Mouse (Mus musculus): ENCODE measurements around the gene Ap5z1. TPM values are rescaled to one million over a fixed set of nuclear protein-coding genes. Genes with fewer than 3 reads are reported as not detected.

Ap5z1 gene
- polyA plus RNA-seq, 1 experiment from 2014 or later = 8.8 TPM

DNA sequence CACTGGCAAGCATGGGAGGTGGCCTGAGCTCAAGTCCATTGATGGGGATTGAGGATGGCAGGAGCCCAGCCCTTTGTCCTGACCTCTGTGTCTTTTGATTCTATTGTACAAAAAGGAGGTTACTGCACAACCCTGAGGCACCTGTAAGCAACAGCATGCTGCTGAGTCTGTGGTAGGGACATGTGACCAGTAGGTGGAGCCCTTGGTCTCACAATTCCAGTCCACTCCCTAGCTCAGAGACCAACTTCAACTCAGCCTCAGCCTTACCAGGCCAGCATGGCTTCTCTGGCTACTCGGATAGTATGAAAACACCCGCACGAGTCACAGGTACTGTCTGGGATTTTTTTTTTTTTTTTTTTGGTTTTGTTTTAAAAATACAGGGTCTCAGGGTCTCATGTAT is 38.7 kb downstream of the Ap5z1 start:
- H3K9ac ChIP-seq = no peak overlapping the region
- no peaks in the 10 kb centered on the region for H3K27me3 ChIP-seq
- no peak overlapping the region for H3K4me2 ChIP-seq
- WGBS = 5% methylated on average over 3 of the region's 3 CpGs
- no peaks in the 10 kb centered on the region for H3K9me3 ChIP-seq
- H3K4me3 ChIP-seq = no peak overlapping the region
- no peaks in the 10 kb centered on the region for H3K36me3 ChIP-seq
- ATAC-seq (ENCODE audit: borderline replicate concordance, extremely low read depth, low FRiP score, low TSS enrichment) = peak; percentile 78; the same call in 1 of the 2 replicates
- H3K4me1 ChIP-seq = no peaks in the 10 kb centered on the region
- H3K27ac ChIP-seq = no peak overlapping the region

DNA sequence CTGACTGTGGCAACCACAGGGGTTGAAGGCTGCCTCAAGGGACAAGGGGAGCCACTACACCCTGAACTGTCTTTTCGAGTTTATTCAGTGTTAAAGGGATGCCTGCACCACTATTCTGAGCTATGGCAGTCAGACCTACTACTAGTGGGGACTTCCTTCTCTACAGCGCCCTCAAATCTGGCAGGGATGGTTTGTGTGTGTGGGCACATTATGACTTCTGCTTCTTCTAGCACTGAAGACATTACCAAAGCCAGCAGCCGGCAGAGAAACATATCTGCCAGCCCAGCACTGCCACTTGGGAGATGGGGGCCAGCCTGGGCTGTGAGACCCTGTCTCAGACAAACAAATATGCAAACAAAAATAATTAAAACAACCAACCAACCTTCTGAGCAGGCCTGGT is 40.4 kb downstream of the Ap5z1 start:
- Histone ChIP-seq H3K27me3 (no peaks in the 10 kb centered on the region), H3K4me3 (no peak overlapping the region), H3K36me3 (no peaks in the 10 kb centered on the region), H3K9me3 (no peaks in the 10 kb centered on the region), H3K4me2 (no peak overlapping the region), H3K9ac (no peak overlapping the region), H3K27ac (no peak overlapping the region), H3K4me1 (peaks cover under 1% of the 10 kb centered on the region)
- no peak for ATAC-seq (ENCODE audit: borderline replicate concordance, extremely low read depth, low FRiP score, low TSS enrichment)
- 60% methylated on average over 3 of the region's 3 CpGs for WGBS

DNA sequence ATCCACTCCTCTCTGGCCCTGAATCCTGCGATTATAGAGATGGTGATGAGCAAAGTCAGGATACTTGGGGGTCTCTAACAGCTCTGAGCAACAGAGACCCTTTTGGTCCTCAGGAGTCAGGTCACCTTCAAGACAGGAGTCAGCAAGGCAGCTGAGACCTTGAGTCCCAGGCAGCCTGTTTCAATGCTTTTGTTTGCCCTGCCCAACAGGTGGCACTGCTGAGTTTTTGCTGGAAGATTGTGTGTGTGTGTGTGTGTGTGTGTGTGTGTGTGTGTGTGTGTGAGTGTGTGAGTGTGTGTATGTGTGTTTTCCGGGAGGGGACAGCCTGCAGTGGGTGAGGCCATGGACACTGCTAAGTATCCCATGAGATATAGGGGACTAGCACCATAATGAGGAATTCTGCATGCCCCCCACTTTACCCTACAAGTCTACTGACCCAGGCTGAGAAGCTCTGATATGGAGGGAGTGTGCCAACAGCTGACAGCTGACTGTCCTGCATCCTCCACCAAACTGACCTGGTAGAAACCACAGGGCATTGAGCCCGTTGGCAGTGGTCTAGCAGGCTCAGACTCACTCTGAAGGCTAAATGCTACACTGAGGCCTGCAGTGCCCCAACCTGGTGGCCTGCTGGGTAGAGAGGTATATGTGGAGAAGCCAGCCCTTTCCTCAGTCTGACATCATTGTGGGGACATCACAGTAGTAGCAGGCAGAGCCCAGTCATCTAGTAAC is 42.1 kb downstream of the Ap5z1 start:
- Histone ChIP-seq H3K27me3 (no peaks in the 10 kb centered on the region), H3K27ac (no peak overlapping the region), H3K4me1 (peaks cover 6% of the 10 kb centered on the region), H3K4me3 (no peak overlapping the region), H3K9ac (no peak overlapping the region), H3K4me2 (no peak overlapping the region), H3K9me3 (no peaks in the 10 kb centered on the region), H3K36me3 (no peaks in the 10 kb centered on the region)
- 62% methylated on average over 3 of the region's 3 CpGs for WGBS
- ATAC-seq (ENCODE audit: borderline replicate concordance, extremely low read depth, low FRiP score, low TSS enrichment) = no peak

DNA sequence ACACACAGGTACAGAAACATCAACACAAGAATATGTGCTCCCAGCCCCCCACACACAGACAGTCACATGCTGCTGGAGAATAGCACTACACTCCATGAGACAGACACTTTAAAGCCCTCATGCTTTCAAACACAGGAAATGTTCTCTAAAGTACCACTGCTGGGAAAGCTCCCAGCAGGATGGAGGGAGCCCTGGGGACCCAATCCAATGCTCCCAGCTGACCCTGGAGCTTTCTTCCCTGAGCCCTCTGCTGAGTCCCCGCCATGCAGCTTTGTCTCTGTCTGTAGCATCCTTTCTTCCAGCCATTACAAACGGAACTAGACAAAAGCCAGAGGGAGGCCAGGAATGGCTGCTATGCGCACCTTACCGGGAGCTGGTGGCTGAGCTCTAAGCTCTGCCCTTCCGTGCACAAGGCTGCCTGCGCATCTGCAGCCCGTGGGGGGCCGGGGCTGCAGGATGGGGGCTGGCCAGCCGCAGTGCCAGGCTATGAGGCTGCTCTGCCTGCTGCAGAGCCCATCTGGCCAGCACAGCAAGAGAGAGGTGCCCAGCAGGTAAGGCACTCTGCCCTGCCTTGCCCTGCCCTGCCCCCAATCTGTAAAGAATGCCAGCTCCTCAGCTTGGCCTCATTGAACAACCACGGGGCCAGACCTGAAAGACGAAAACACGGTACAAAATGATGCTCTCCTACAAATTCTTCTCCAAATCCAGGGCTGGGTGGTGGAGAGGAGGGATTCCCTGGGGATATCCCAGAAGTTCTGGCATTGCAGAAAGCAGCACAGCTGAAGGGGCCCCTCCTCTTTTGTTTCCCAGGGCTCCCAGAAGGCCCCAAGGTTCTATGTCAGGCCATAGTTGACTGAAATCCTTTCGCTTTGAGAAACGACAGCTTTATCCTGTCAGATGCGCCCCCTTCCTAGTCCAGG is 45.7 kb downstream of the Ap5z1 start:
- Histone ChIP-seq H3K4me1 (peaks cover 6% of the 10 kb centered on the region), H3K9me3 (no peaks in the 10 kb centered on the region), H3K9ac (no peak overlapping the region), H3K4me3 (no peak overlapping the region), H3K27ac (0 out of 2 replicates have a peak overlapping the region, but pooled peaks have one; percentile 39), H3K36me3 (no peaks in the 10 kb centered on the region), H3K4me2 (no peak overlapping the region), H3K27me3 (no peaks in the 10 kb centered on the region)
- 27% methylated on average over 15 of the region's 15 CpGs for WGBS
- ATAC-seq (ENCODE audit: borderline replicate concordance, extremely low read depth, low FRiP score, low TSS enrichment) = no peak

DNA sequence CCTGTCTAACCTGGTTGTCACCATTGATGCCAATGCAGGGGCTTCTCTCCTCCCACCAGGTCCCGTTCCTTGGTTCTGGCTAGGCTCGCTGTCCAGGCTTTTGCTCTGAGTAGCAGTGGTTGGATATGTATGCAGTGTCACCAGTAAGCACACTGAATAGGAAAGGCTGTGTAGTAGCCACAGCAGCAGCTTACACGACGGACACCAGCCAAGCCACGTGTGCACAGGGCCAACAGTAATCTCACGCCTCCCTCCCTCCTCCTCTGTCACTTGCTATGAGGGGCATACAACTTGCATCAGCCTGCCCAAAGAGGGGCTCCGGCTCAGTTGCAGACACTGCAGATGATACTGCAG is 46.3 kb downstream of the Ap5z1 start:
- H3K27me3 ChIP-seq = no peaks in the 10 kb centered on the region
- peaks cover 6% of the 10 kb centered on the region for H3K4me1 ChIP-seq
- H3K4me3 ChIP-seq = no peak overlapping the region
- H3K4me2 ChIP-seq = no peak overlapping the region
- 55% methylated on average over 7 of the region's 7 CpGs for WGBS
- no peaks in the 10 kb centered on the region for H3K36me3 ChIP-seq
- no peak for ATAC-seq (ENCODE audit: borderline replicate concordance, extremely low read depth, low FRiP score, low TSS enrichment)
- H3K9me3 ChIP-seq = no peaks in the 10 kb centered on the region
- no peak overlapping the region for H3K27ac ChIP-seq
- H3K9ac ChIP-seq = no peak overlapping the region

DNA sequence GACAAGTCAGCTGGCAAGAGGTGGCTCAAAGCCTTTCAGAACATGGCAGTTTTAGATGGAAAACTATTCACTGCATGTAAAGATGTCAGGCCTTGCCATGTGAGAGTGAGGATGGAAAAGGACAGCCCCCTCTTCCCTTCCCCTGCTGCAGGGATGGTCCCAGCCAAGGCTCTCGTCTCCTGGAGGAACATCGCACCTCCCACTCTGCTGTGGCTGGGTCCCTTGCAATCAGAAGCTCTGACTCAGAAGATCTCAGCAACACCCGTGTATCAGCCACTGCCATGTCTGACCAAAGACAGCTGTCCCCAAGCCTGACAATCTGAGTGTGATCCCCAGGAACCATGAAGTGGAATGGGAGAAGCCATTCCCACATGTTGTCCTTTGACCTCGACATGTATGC is 48.4 kb downstream of the Ap5z1 start:
- WGBS = 59% methylated on average over 4 of the region's 4 CpGs

DNA sequence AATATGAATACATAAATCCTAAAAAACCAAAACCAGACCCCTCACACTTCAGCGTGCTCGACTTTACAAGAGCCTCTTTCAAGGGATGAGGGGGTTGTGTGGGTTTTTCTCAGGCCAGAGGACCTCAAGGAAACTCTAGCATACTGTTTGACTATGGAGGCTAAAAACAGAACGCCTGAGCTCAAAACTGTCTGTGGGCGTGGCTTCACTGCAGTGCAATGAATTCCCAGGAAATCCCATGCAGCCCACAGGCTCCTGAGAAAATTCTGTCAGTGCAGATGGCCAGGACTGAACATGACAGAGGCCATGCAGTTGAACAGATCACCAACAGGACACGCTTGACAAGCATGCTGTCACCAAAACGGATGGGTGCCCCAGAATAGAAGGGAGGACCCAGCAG is 55.2 kb downstream of the Ap5z1 start:
- Histone ChIP-seq H3K4me3 (no peak overlapping the region), H3K9ac (no peak overlapping the region), H3K27ac (no peak overlapping the region), H3K4me2 (no peak overlapping the region), H3K36me3 (no peaks in the 10 kb centered on the region), H3K4me1 (peaks cover 16% of the 10 kb centered on the region), H3K27me3 (no peaks in the 10 kb centered on the region), H3K9me3 (no peaks in the 10 kb centered on the region)
- ATAC-seq (ENCODE audit: borderline replicate concordance, extremely low read depth, low FRiP score, low TSS enrichment) = 0 out of 2 replicates have a peak, but pooled peaks have one; percentile 25
- 42% methylated on average over 6 of the region's 6 CpGs for WGBS

More for the DNA sequence above, 48.4 kb downstream of the Ap5z1 start:
- ATAC-seq (ENCODE audit: borderline replicate concordance, extremely low read depth, low FRiP score, low TSS enrichment) = no peak
- no peak overlapping the region for H3K9ac ChIP-seq
- no peaks in the 10 kb centered on the region for H3K36me3 ChIP-seq
- no peaks in the 10 kb centered on the region for H3K9me3 ChIP-seq
- no peak overlapping the region for H3K4me2 ChIP-seq
- H3K27ac ChIP-seq = no peak overlapping the region
- H3K4me3 ChIP-seq = no peak overlapping the region
- H3K27me3 ChIP-seq = no peaks in the 10 kb centered on the region
- H3K4me1 ChIP-seq = peaks cover 13% of the 10 kb centered on the region

DNA sequence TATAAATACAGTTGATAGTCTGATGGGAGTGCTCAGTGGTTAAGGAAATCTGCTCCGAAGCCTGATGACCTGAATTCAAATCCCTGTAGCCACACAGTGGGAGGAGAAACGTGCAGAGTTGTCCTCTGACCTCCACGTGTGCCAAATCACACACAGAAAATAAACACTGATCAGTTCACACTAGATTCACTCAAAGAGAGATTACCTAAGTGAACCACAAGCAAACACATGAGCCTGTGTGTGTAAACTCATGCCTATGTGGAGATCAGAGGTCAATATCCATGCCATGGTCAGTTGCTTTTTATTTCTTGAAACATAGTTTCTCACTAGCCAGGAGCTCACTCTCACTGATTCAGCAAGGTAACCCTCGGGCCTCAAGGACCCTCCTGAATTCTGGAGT is 56.6 kb downstream of the Ap5z1 start:
- 45% methylated on average over 4 of the region's 4 CpGs for WGBS
- no peaks in the 10 kb centered on the region for H3K36me3 ChIP-seq
- H3K4me3 ChIP-seq = no peak overlapping the region
- no peak overlapping the region for H3K4me2 ChIP-seq
- no peak overlapping the region for H3K9ac ChIP-seq
- H3K9me3 ChIP-seq = no peaks in the 10 kb centered on the region
- H3K27ac ChIP-seq = no peak overlapping the region
- no peak for ATAC-seq (ENCODE audit: borderline replicate concordance, extremely low read depth, low FRiP score, low TSS enrichment)
- no peaks in the 10 kb centered on the region for H3K27me3 ChIP-seq
- peaks cover 22% of the 10 kb centered on the region for H3K4me1 ChIP-seq

DNA sequence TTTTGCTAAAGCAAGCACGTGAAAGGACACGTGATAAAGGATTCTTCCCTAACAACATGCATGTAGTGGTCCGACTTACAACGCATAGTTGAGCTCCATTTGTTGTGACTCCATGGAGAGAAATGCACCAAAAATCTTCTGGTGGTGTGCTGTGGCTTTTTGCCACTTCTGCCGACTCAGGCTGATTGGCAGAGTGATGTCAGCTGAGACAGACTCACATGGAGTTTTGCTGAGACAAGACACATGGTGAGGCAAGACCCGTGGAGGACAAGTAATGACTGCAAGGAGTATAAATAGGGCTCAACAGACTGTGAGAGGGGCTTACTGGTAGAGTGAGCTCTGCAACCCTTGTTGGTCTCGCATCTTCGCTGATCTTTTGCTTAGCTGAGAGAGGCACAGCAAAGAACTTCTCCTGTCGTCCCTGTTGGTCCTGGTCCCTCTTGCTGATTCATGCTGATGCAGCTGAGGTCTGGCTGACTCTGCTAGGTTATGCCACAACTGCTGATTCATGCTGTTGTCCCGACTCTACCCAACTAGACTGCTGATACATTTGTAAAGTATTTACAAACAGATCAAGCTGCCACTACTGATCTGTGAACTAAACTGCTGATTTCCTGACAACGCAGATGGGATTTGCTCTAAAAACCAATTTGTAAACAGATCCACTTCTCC is 57.6 kb downstream of the Ap5z1 start:
- no peak overlapping the region for H3K4me2 ChIP-seq
- H3K9ac ChIP-seq = no peak overlapping the region
- H3K27me3 ChIP-seq = no peaks in the 10 kb centered on the region
- no peak for ATAC-seq (ENCODE audit: borderline replicate concordance, extremely low read depth, low FRiP score, low TSS enrichment)
- H3K9me3 ChIP-seq = no peaks in the 10 kb centered on the region
- H3K27ac ChIP-seq = no peak overlapping the region
- no peaks in the 10 kb centered on the region for H3K36me3 ChIP-seq
- 74% methylated on average over 11 of the region's 11 CpGs for WGBS
- peaks cover 30% of the 10 kb centered on the region for H3K4me1 ChIP-seq
- no peak overlapping the region for H3K4me3 ChIP-seq

DNA sequence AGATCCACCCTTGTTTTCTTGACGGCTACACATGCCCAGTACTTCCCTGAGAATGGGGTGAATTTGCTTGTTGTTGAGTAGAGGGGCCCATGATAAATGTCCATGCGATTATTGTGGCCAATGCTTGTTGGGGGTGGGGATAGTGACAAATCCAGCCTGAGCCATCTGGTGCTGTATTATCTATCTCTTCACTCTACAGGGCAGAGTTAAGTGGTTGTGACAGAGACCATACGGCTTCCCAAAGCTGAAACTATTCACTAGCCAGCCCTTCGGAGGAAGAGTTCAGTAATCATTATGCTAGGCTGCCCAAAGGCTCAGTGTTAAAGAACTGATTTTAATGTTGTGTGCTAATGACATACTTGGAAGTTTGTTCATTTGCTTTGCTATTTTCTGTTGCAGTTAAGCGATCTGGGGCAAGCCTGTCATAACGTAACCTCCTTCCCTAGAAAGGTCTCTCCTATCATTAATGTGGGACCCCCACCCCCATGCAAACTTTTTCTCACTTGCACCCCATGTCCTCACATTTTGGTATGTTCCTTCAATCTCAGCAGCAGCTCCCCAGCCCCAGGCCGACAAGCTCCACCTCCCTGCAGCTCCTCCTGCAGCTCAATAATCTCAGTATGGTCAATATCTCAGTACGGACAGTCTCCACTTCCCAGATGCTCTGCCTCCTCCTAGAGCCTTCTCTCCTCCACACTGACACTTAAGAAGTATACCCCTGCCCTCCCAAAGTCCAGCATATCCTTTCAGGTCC is 61.1 kb downstream of the Ap5z1 start:
- Histone ChIP-seq H3K4me1 (peaks cover 15% of the 10 kb centered on the region), H3K36me3 (no peaks in the 10 kb centered on the region), H3K4me3 (no peak overlapping the region), H3K27ac (peak overlapping the region; percentile 83), H3K27me3 (peaks cover 20% of the 10 kb centered on the region), H3K4me2 (peak overlapping the region; percentile 6; the same call in 1 of the 2 replicates), H3K9me3 (no peaks in the 10 kb centered on the region), H3K9ac (no peak overlapping the region)
- peak; percentile 91; the same call in 1 of the 2 replicates for ATAC-seq (ENCODE audit: borderline replicate concordance, extremely low read depth, low FRiP score, low TSS enrichment)
- 41% methylated on average over 8 of the region's 8 CpGs for WGBS
